Mouse (Mus musculus): ENCODE results near the gene Plin1. TPM values are rescaled to one million over a fixed set of nuclear protein-coding genes. Genes with fewer than 3 reads are reported as not detected.

Plin1 gene
- total and polyA plus RNA-seq, 3 experiments = not detected

DNA sequence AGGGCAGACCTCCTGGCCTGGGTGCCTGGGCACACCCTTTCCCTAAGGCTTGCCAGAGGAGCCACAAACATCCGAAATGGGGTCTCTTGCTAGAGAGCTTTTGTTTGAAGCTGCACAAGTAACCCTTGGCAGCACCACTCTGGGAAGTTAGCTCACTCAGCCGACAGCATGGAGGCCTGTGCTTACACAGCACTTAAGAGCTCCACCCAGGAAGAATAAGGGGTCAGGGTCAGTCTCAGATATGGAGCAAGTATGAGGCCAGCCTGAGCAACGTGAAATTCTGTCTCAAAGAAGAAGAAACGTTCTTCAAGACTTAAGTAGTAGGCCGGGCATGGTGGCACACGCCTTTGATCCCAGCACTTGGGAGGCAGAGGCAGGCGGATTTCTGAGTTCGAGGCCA lies 29.4 kb upstream of the Plin1 start:
- H3K4me1 ChIP-seq (ENCODE audit: control insufficient read depth in 1 of 2, insufficient read depth in 2 of 2) = no peaks in the 10 kb centered on the region
- H3K9me3 ChIP-seq (replicated peaks; ENCODE audit: low read length) = no peaks in the 10 kb centered on the region
- H3K36me3 ChIP-seq (replicated peaks in 1 of 2; ENCODE audit: control insufficient read depth in 1 of 2, insufficient read depth in 1 of 2, low read length in 1 of 2) = no peaks in the 10 kb centered on the region
- dilution Hi-C loops (cut with MboI; ENCODE audit: extremely low pct_ligation_motif_present, extremely low pct_unique_long_range_greater_than_20kb, low sequenced_read_pairs) (no loop called here), in situ Hi-C loops (cut with MboI; ENCODE audit: low pct_ligation_motif_present, low pct_unique_long_range_greater_than_20kb, low sequenced_read_pairs) (no loop called here)
- H3K9ac ChIP-seq (ENCODE audit: insufficient read depth, low read depth) = no peak overlapping the region
- no peak for TF ChIP-seq MAZ (IDR thresholded peaks at IDR 0.05; ENCODE audit: low read depth, low read length)
- no peak for TF ChIP-seq MXI1 (IDR thresholded peaks at IDR 0.05; ENCODE audit: low read depth, low read length)
- no peak for TF ChIP-seq NRF1 (IDR thresholded peaks at IDR 0.05; ENCODE audit: low read depth, low read length)
- TF ChIP-seq JUND (conservative IDR thresholded peaks at IDR 0.05; ENCODE audit: low read depth, low read length) = no peak
- TF ChIP-seq HCFC1 (IDR thresholded peaks at IDR 0.05; ENCODE audit: low read depth, low read length) = no peak
- TF ChIP-seq USF2 (conservative IDR thresholded peaks at IDR 0.05; ENCODE audit: low read depth, low read length) = no peak
- no peak for TF ChIP-seq BHLHE40 (IDR thresholded peaks at IDR 0.05; ENCODE audit: low read depth, low read length)
- TF ChIP-seq E2F4 (IDR thresholded peaks at IDR 0.05; ENCODE audit: insufficient replicate concordance, low read depth, low read length) = no peak
- no peak for TF ChIP-seq TCF12 (IDR thresholded peaks at IDR 0.05; ENCODE audit: low read depth, low read length)
- TF ChIP-seq POLR2AphosphoS2 (IDR thresholded peaks at IDR 0.05; ENCODE audit: low read depth, low read length) = no peak
- no peak for TF ChIP-seq ZC3H11A (IDR thresholded peaks at IDR 0.05; ENCODE audit: low read depth, low read length)
- no peak for TF ChIP-seq RCOR1 (conservative IDR thresholded peaks at IDR 0.05; ENCODE audit: low read depth, low read length)
- no peak for TF ChIP-seq MAFK (IDR thresholded peaks at IDR 0.05; ENCODE audit: insufficient replicate concordance, low read length)
- no peak overlapping the region for H3K4me3 ChIP-seq (replicated peaks in 1 of 3; ENCODE audit: low read depth in 2 of 3, low read length in 2 of 3, poor library complexity in 1 of 3)
- no peaks in the 10 kb centered on the region for H3K79me2 ChIP-seq (replicated peaks; ENCODE audit: control insufficient read depth, extremely low read depth, insufficient read depth, poor library complexity, severe bottlenecking)
- no peak overlapping the region for H3K4me2 ChIP-seq (ENCODE audit: insufficient read depth, low read depth, poor library complexity, severe bottlenecking)
- H3K27ac ChIP-seq (ENCODE audit: insufficient read depth, low read depth) = no peak overlapping the region
- DNase-seq (ENCODE audit: extremely low read depth) = no peak
- no peaks in the 10 kb centered on the region for H3K27me3 ChIP-seq (replicated peaks)

DNA sequence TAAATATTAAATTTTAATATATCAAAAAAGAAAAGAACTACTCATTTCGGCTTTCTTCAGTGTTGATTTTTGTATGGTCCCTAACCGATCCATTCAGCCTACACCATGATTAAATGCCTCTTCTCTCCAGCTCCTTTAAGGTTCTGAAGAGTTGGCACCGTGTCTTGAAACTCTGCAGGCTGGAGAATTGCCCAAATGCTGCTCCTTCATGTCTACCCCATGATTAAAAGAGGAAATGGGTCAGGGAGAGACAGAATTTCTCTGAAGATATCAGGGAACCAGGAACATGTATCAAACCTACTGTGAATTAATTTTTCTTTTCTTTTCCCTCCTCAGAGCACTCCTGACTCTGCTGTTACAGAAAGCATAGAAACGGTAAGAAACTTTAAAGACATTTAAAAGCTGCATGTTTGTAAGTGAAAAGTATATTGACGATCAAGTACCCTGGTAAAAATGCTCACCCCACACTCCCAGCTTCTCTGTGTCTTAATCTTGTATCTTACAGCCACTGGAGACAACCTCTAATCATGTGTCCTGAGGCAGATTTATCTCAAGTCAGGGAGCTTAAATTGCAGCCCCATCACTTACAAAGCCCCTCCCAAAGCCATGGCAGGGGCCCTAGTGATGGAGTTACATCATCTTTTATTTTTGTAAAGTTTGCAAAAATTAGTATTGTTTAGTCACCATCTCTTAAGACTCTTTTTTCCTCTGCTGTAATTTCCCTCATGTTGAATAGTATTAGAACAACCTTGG lies 28.6 kb upstream of the Plin1 start:
- no peak overlapping the region for H3K4me3 ChIP-seq (replicated peaks in 1 of 3; ENCODE audit: low read depth in 2 of 3, low read length in 2 of 3, poor library complexity in 1 of 3)
- H3K9me3 ChIP-seq (replicated peaks; ENCODE audit: low read length) = no peaks in the 10 kb centered on the region
- dilution Hi-C loops (cut with MboI; ENCODE audit: extremely low pct_ligation_motif_present, extremely low pct_unique_long_range_greater_than_20kb, low sequenced_read_pairs) = no loop called here
- no peak overlapping the region for H3K27ac ChIP-seq (ENCODE audit: insufficient read depth, low read depth)
- no peak overlapping the region for H3K4me2 ChIP-seq (ENCODE audit: insufficient read depth, low read depth, poor library complexity, severe bottlenecking)
- H3K27me3 ChIP-seq (replicated peaks) = no peaks in the 10 kb centered on the region
- TF ChIP-seq RCOR1 (conservative IDR thresholded peaks at IDR 0.05; ENCODE audit: low read depth, low read length) = no peak
- no peak for TF ChIP-seq NRF1 (IDR thresholded peaks at IDR 0.05; ENCODE audit: low read depth, low read length)
- no peak for TF ChIP-seq NELFE (IDR thresholded peaks at IDR 0.05; ENCODE audit: low read depth, low read length)
- no peak for TF ChIP-seq ZNF384 (IDR thresholded peaks at IDR 0.05; ENCODE audit: low read depth, low read length)
- TF ChIP-seq RAD21 (IDR thresholded peaks at IDR 0.05; ENCODE audit: low read depth, low read length) = no peak
- in situ Hi-C loops (cut with MboI; ENCODE audit: low pct_ligation_motif_present, low pct_unique_long_range_greater_than_20kb, low sequenced_read_pairs) = no loop called here
- H3K4me1 ChIP-seq (ENCODE audit: control insufficient read depth in 1 of 2, insufficient read depth in 2 of 2) = no peaks in the 10 kb centered on the region
- H3K36me3 ChIP-seq (replicated peaks in 1 of 2; ENCODE audit: control insufficient read depth in 1 of 2, insufficient read depth in 1 of 2, low read length in 1 of 2) = no peaks in the 10 kb centered on the region
- no peak for DNase-seq (ENCODE audit: extremely low read depth)
- H3K79me2 ChIP-seq (replicated peaks; ENCODE audit: control insufficient read depth, extremely low read depth, insufficient read depth, poor library complexity, severe bottlenecking) = no peaks in the 10 kb centered on the region
- H3K9ac ChIP-seq (ENCODE audit: insufficient read depth, low read depth) = no peak overlapping the region
